Mouse (Mus musculus): ENCODE measurements at regions not wholly inside any gene's neighbourhood (a gene's known extent, or its start where the extent isn't known, plus 50 kb on each side); places are given as distances from the start of the nearest gene placed in this dataset.

DNA sequence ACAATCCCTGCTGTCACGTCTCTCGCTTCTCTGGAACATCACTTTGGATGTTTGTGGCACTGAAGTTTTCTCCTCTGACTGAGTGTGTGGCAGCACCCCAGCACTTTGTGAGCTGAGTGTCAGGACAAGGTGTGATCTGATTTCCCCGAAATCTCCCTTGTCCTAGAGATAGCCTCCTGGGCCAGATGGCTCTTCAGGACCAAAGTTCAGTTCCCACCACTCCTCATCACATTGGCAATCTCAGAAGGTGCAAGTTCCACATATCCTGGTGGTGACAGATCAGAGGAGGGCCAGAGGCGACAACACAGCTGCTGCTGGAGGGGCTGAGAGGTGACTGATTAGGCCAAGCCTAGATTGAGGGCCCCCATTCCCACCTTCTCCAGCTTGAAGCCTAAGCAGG is 193.2 kb upstream of the Fermt1 start:
- 35% methylated on average over 4 of the region's 4 CpGs for WGBS
- ATAC-seq (replicated peaks; ENCODE audit: insufficient number of reproducible peaks, insufficient read depth, low FRiP score, low read depth) = peak; percentile 47
- H3K9ac ChIP-seq = no peak overlapping the region
- no peak overlapping the region for H3K4me3 ChIP-seq
- peaks cover 7% of the 10 kb centered on the region for H3K4me1 ChIP-seq (replicated peaks)
- H3K27ac ChIP-seq = no peak overlapping the region
- H3K9me3 ChIP-seq (replicated peaks) = no peaks in the 10 kb centered on the region
- H3K36me3 ChIP-seq = no peaks in the 10 kb centered on the region
- peaks cover 9% of the 10 kb centered on the region; the same call in 1 of the 2 replicates for H3K27me3 ChIP-seq
- H3K4me2 ChIP-seq = no peak overlapping the region

DNA sequence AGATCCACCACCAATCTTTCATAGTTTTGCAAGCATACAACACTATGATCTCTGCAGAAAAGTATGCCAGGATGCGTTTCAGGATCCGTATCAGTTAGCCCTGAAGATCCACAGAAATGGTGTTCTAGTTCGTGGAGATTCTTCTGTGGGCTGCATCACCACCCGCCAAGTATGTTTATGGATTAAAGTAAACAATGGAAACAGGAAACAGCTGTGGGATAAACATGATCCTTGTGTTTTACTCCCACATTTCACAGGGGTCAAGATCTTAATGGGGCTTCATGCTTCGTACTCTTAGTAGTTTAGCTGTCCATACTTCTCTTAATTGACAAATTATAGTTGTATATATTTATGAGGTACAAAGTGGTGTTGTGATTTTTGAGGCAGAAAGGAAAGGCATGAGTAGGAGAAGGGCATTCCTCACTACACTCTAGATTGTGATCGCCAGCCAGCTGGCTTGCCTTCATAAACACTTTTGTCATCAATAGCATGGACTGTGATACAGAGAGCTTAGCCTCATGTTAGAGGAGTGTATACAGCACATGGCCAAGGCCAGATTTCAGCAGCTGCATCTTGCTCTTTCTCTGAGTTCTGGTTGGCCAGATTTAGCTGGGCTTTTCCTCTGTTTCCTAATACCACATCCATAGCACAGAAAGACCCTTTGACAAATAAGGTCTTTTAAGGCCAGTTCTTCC is 195.8 kb upstream of the Fermt1 start:
- Histone ChIP-seq H3K9me3 (replicated peaks) (no peaks in the 10 kb centered on the region), H3K4me2 (no peak overlapping the region), H3K4me3 (no peak overlapping the region), H3K9ac (no peak overlapping the region), H3K27me3 (0 out of 2 replicates have a peak, but pooled peaks cover 3% of the 10 kb centered on the region), H3K27ac (no peak overlapping the region), H3K4me1 (replicated peaks) (peaks cover 6% of the 10 kb centered on the region), H3K36me3 (no peaks in the 10 kb centered on the region)
- WGBS = 70% methylated on average over 6 of the region's 6 CpGs
- no peak for ATAC-seq (replicated peaks; ENCODE audit: insufficient number of reproducible peaks, insufficient read depth, low FRiP score, low read depth)

DNA sequence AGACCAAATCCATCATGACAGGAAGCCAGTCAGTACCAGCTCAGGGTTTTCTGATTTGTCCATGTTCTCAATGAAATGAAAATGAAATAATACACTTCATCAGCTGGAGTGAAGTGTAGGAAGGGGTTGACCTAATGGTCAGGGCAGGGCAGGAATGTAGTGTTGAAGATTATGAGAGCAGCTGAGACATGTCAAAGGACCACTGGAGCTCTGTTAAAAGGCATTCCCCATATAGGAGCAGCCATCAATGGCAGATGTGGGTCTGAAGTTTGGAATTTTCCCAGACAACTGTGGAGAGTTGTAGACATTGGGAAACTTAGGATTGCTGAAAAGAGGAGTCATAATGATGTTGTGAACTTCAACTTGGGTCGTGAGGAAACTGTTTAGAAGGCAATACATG is 206.8 kb upstream of the Fermt1 start:
- no peak overlapping the region for H3K9ac ChIP-seq
- no peak overlapping the region for H3K4me3 ChIP-seq
- no peaks in the 10 kb centered on the region for H3K36me3 ChIP-seq
- no peak overlapping the region for H3K27ac ChIP-seq
- 47% methylated on average over 1 of the region's 1 CpGs for WGBS
- no peaks in the 10 kb centered on the region for H3K4me1 ChIP-seq (replicated peaks)
- 0 out of 2 replicates have a peak, but pooled peaks cover 5% of the 10 kb centered on the region for H3K27me3 ChIP-seq
- H3K4me2 ChIP-seq = no peak overlapping the region
- no peak for ATAC-seq (replicated peaks; ENCODE audit: insufficient number of reproducible peaks, insufficient read depth, low FRiP score, low read depth)
- no peaks in the 10 kb centered on the region for H3K9me3 ChIP-seq (replicated peaks)

DNA sequence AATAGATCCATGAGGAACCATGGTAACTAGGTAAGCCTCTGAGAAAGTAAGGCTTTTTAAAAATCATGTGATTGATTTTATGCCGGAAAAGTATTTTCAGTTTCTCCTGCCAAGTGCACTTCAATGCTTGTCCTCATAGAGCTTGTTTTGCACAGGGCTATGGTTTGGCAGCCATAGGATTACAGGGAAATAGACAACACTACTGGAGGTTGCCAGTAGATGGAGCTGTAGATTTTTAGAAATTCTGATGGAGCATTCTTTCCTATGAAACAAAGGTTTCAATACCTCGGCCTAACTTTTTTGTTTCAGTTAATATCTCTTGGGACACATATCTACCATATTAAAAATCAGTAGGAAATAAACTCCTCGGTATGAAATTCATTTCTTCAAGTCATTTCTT is 210.8 kb upstream of the Fermt1 start:
- Histone ChIP-seq H3K4me1 (replicated peaks) (no peaks in the 10 kb centered on the region), H3K9ac (no peak overlapping the region), H3K9me3 (replicated peaks) (no peaks in the 10 kb centered on the region), H3K4me2 (no peak overlapping the region), H3K27me3 (no peaks in the 10 kb centered on the region), H3K36me3 (no peaks in the 10 kb centered on the region), H3K4me3 (no peak overlapping the region), H3K27ac (no peak overlapping the region)
- ATAC-seq (replicated peaks; ENCODE audit: insufficient number of reproducible peaks, insufficient read depth, low FRiP score, low read depth) = no peak
- WGBS = 32% methylated on average over 3 of the region's 3 CpGs

DNA sequence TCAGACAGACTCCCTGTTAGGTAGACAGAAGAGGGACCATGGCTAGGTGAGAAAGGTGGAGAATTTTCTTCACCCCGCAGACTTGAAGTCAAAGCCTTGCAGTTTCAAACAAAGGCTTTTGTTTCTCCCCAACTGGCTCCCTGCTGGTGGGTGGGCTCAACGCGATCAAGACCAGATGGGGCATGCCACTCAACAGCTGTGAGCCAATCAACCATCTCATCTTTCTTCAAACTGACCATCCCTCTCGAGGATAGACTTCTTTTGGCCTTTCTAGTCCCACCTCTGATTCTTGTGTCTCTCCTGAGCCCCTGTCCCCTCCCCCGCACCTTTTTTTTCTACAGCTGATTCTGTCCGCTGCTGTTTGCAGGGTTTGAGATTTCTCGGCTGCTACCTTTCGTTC is 212.5 kb upstream of the Fermt1 start:
- Histone ChIP-seq H3K9ac (no peak overlapping the region), H3K4me2 (no peak overlapping the region), H3K27me3 (no peaks in the 10 kb centered on the region), H3K4me1 (replicated peaks) (no peaks in the 10 kb centered on the region), H3K36me3 (no peaks in the 10 kb centered on the region), H3K4me3 (no peak overlapping the region), H3K27ac (no peak overlapping the region), H3K9me3 (replicated peaks) (no peaks in the 10 kb centered on the region)
- WGBS = 47% methylated on average over 8 of the region's 8 CpGs
- no peak for ATAC-seq (replicated peaks; ENCODE audit: insufficient number of reproducible peaks, insufficient read depth, low FRiP score, low read depth)

DNA sequence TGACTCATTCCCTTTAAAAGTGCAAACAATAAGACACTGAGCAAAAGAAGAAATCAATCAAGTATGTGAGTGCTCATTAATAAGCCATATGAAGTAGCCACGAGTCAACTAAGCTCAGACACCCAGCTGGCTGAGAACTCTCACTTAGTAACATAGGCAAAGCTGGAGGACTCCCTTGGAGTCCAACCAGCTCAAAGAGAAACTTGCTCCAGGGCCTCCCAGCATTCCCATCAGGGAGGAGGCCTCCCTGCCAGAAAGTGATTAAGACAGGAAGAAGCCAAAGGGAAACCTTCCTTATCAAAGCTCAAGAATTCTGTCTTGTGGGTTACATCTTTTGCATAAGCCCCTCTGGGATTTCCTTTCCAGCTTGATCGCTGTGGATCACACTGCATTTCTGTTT is 213.7 kb upstream of the Fermt1 start:
- no peak for ATAC-seq (replicated peaks; ENCODE audit: insufficient number of reproducible peaks, insufficient read depth, low FRiP score, low read depth)

DNA sequence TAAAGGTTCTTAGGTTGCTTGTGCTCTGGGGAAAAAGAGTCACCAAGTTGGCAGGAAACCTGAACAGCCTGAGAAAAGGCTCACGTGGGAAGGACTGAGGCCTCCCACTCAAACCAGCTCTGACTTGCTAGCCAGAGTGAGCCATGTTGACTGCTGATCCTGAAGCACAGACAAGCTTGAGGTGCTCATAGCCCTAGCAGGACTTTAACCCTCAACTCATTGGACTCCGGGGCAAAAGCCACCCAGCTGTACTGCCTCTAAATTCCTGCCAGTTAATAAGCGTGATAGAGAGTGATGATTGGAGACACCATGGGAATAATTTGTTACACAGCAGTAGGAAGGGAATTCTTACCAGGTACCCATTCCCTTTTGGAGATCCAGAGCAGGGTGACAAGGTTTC is 230.7 kb upstream of the Fermt1 start:
- Histone ChIP-seq H3K4me2 (no peak overlapping the region), H3K9ac (no peak overlapping the region), H3K27me3 (no peaks in the 10 kb centered on the region), H3K36me3 (no peaks in the 10 kb centered on the region), H3K4me1 (replicated peaks) (no peaks in the 10 kb centered on the region), H3K4me3 (no peak overlapping the region), H3K27ac (no peak overlapping the region), H3K9me3 (replicated peaks) (no peaks in the 10 kb centered on the region)
- ATAC-seq (replicated peaks; ENCODE audit: insufficient number of reproducible peaks, insufficient read depth, low FRiP score, low read depth) = no peak
- WGBS = 73% methylated on average over 3 of the region's 3 CpGs

More for the DNA sequence above, 213.7 kb upstream of the Fermt1 start:
- 30% methylated on average over 2 of the region's 2 CpGs for WGBS
- Histone ChIP-seq H3K4me3 (no peak overlapping the region), H3K27me3 (no peaks in the 10 kb centered on the region), H3K4me1 (replicated peaks) (no peaks in the 10 kb centered on the region), H3K36me3 (no peaks in the 10 kb centered on the region), H3K27ac (no peak overlapping the region), H3K4me2 (no peak overlapping the region), H3K9ac (no peak overlapping the region), H3K9me3 (replicated peaks) (no peaks in the 10 kb centered on the region)

DNA sequence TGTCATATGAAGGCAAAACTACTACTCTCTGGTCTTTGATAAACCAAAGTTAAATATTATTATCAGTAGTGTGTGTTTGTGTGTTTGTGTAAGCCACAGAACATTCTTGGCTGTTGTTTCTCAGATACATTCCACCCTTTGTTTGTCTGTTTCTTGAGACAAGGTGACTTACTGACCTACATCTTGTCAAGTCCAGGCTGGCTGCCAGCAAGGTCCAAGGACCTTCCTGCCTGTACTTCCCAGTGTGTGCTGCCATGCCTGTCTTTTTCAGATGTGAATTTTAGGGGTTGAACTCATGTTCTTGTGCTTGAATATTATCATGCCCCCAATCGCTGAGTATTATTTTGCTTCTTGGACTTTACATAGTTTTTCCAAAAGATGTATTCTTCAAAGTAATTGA is 235.5 kb upstream of the Fermt1 start:
- WGBS = 98% methylated on average over 1 of the region's 1 CpGs
- Histone ChIP-seq H3K4me1 (replicated peaks) (no peaks in the 10 kb centered on the region), H3K9ac (no peak overlapping the region), H3K9me3 (replicated peaks) (no peaks in the 10 kb centered on the region), H3K27me3 (no peaks in the 10 kb centered on the region), H3K36me3 (no peaks in the 10 kb centered on the region), H3K27ac (no peak overlapping the region), H3K4me2 (no peak overlapping the region), H3K4me3 (no peak overlapping the region)
- ATAC-seq (replicated peaks; ENCODE audit: insufficient number of reproducible peaks, insufficient read depth, low FRiP score, low read depth) = no peak

DNA sequence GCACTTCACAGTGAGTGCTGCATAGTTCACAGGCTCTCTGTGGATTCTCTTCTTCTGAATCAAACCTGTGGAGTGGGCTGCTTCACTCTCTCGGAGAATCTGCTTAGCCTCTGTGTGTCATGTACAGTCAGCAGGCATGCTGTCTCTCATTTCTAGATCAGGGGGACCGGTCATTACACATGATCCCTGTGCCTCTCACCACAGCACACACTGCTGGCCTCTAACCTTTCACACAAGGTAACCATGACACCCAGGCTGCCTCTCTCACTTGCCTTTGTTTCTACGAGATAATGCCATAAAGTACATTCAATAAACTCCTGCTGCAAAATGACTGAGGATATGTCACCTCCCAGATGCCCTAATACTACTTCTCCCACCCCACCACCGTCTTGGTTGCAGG is 237.2 kb upstream of the Fermt1 start:
- Histone ChIP-seq H3K4me2 (no peak overlapping the region), H3K4me3 (no peak overlapping the region), H3K36me3 (no peaks in the 10 kb centered on the region), H3K4me1 (replicated peaks) (no peaks in the 10 kb centered on the region), H3K9me3 (replicated peaks) (no peaks in the 10 kb centered on the region), H3K9ac (no peak overlapping the region), H3K27ac (no peak overlapping the region), H3K27me3 (no peaks in the 10 kb centered on the region)
- WGBS = 69% methylated on average over 4 of the region's 4 CpGs
- ATAC-seq (replicated peaks; ENCODE audit: insufficient number of reproducible peaks, insufficient read depth, low FRiP score, low read depth) = no peak

DNA sequence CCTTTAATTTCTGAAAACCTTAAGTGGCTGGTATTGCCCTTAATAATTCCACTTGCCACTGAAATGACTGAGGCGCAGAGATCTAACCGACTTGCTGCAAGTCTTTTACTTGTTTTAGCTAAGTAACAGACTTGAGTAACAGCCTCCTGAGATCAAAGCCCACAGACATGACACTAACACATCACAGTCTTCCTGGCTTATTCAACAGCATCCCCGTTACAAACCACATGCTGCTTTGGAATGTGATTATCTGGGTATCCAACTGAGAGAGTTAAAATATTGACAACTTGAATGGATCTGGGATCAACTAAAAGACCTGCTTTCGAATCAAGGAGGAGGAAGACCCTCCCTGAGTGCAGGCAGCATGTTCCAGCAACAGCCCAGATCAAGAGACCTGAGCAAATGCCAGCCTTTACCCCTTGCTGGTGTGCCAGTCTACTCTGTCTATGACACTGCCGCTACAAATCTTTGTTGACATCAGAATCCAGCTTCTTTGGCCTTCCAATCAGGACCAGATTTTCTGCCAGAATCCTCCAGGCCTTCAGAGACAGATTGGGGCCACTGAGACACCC is 258.7 kb upstream of the Fermt1 start:
- 33% methylated on average over 5 of the region's 5 CpGs for WGBS
- H3K27me3 ChIP-seq = no peaks in the 10 kb centered on the region
- ATAC-seq (replicated peaks; ENCODE audit: insufficient number of reproducible peaks, insufficient read depth, low FRiP score, low read depth) = no peak
- no peaks in the 10 kb centered on the region for H3K4me1 ChIP-seq (replicated peaks)
- H3K9me3 ChIP-seq (replicated peaks) = no peaks in the 10 kb centered on the region
- no peaks in the 10 kb centered on the region for H3K36me3 ChIP-seq
- H3K4me3 ChIP-seq = no peak overlapping the region
- no peak overlapping the region for H3K4me2 ChIP-seq
- H3K27ac ChIP-seq = no peak overlapping the region
- H3K9ac ChIP-seq = no peak overlapping the region

DNA sequence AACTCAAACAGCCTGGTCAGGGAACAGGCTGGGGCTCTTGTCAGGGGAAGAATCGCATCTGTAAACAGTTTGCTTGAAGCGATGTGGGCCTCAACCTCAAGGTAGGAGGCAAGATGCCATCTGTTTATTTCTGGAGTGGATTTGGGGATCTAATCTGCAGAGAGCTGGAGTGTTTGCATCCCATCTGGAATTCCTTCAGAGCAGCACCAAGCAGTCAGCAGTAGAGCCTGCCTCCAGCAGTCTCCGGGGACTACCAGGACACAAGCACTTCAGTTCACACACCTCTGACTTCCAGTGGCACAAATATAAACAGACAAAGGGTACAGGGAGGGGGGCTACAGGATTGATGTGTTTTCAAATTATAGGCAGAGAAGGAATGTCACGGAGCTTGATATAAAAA is 262.8 kb upstream of the Fermt1 start:
- no peaks in the 10 kb centered on the region for H3K27me3 ChIP-seq
- 30% methylated on average over 4 of the region's 4 CpGs for WGBS
- ATAC-seq (replicated peaks; ENCODE audit: insufficient number of reproducible peaks, insufficient read depth, low FRiP score, low read depth) = no peak

More for the DNA sequence above, 262.8 kb upstream of the Fermt1 start:
- H3K4me1 ChIP-seq (replicated peaks) = no peaks in the 10 kb centered on the region
- H3K27ac ChIP-seq = no peak overlapping the region
- no peaks in the 10 kb centered on the region for H3K36me3 ChIP-seq
- H3K9me3 ChIP-seq (replicated peaks) = no peaks in the 10 kb centered on the region
- no peak overlapping the region for H3K4me3 ChIP-seq
- H3K9ac ChIP-seq = no peak overlapping the region
- no peak overlapping the region for H3K4me2 ChIP-seq

Measured in heart, embryonic 15.5 days (tissue).